Mouse (Mus musculus): ENCODE results near the gene Vegfb. TPM values are rescaled to one million over a fixed set of nuclear protein-coding genes. Genes with fewer than 3 reads are reported as not detected.

Vegfb gene
- polyA plus RNA-seq, 1 experiment from 2014 or later: 37.3 TPM

- H3K4me1 ChIP-seq (ENCODE audit: insufficient read depth, low read length): no peaks in the 10 kb centered on the region
- no peak overlapping the region for H3K27ac ChIP-seq (ENCODE audit: low read length)
- 71% methylated on average over 4 of the region's 4 CpGs for WGBS
- H3K4me3 ChIP-seq (ENCODE audit: low read length): no peak overlapping the region
- H3K9me3 ChIP-seq (ENCODE audit: low read length): no peaks in the 10 kb centered on the region
- H3K9ac ChIP-seq (replicated peaks; ENCODE audit: low read length): no peak overlapping the region
- H3K4me2 ChIP-seq (replicated peaks; ENCODE audit: low read depth, low read length): no peak overlapping the region
- no peak for ATAC-seq (ENCODE audit: low FRiP score, low TSS enrichment)
- no peaks in the 10 kb centered on the region for H3K27me3 ChIP-seq (ENCODE audit: insufficient read depth, low read length)
- H3K36me3 ChIP-seq (ENCODE audit: insufficient read depth, low read length): no peaks in the 10 kb centered on the region
Observed at GRCm38 (mm10) chr19:7012426-7012825, 25.0 kb upstream of the Vegfb start.

- no peak overlapping the region for H3K4me3 ChIP-seq (ENCODE audit: low read length)
- WGBS: 82% methylated on average over 9 of the region's 9 CpGs
- H3K4me2 ChIP-seq (replicated peaks; ENCODE audit: low read depth, low read length): no peak overlapping the region
- no peaks in the 10 kb centered on the region for H3K4me1 ChIP-seq (ENCODE audit: insufficient read depth, low read length)
- H3K9ac ChIP-seq (replicated peaks; ENCODE audit: low read length): no peak overlapping the region
- no peaks in the 10 kb centered on the region for H3K27me3 ChIP-seq (ENCODE audit: insufficient read depth, low read length)
- H3K27ac ChIP-seq (ENCODE audit: low read length): 0 out of 2 replicates have a peak overlapping the region, but pooled peaks have one; percentile 14
- no peaks in the 10 kb centered on the region for H3K36me3 ChIP-seq (ENCODE audit: insufficient read depth, low read length)
- no peak for ATAC-seq (ENCODE audit: low FRiP score, low TSS enrichment)
- H3K9me3 ChIP-seq (ENCODE audit: low read length): no peaks in the 10 kb centered on the region
Observed at GRCm38 (mm10) chr19:7006892-7007593, 19.6 kb upstream of the Vegfb start.

GRCm38 (mm10) chr19:6999360-7000063 lies 12.1 kb upstream of the Vegfb start:
- Histone ChIP-seq H3K9ac (replicated peaks; ENCODE audit: low read length) (no peak overlapping the region), H3K27ac (ENCODE audit: low read length) (no peak overlapping the region), H3K27me3 (ENCODE audit: insufficient read depth, low read length) (no peaks in the 10 kb centered on the region), H3K4me3 (ENCODE audit: low read length) (no peak overlapping the region), H3K4me2 (replicated peaks; ENCODE audit: low read depth, low read length) (no peak overlapping the region), H3K36me3 (ENCODE audit: insufficient read depth, low read length) (peaks cover 17% of the 10 kb centered on the region), H3K4me1 (ENCODE audit: insufficient read depth, low read length) (peaks cover 19% of the 10 kb centered on the region), H3K9me3 (ENCODE audit: low read length) (no peaks in the 10 kb centered on the region)
- ATAC-seq (ENCODE audit: low FRiP score, low TSS enrichment): no peak
- WGBS: 94% methylated on average over 19 of the region's 19 CpGs

GRCm38 (mm10) chr19:6997721-6998290 lies 10.4 kb upstream of the Vegfb start:
- WGBS: 81% methylated on average over 9 of the region's 9 CpGs
- H3K27me3 ChIP-seq (ENCODE audit: insufficient read depth, low read length): no peaks in the 10 kb centered on the region
- no peaks in the 10 kb centered on the region for H3K9me3 ChIP-seq (ENCODE audit: low read length)
- H3K4me3 ChIP-seq (ENCODE audit: low read length): no peak overlapping the region
- no peak overlapping the region for H3K27ac ChIP-seq (ENCODE audit: low read length)
- H3K36me3 ChIP-seq (ENCODE audit: insufficient read depth, low read length): peaks cover 17% of the 10 kb centered on the region
- no peak overlapping the region for H3K9ac ChIP-seq (replicated peaks; ENCODE audit: low read length)
- H3K4me1 ChIP-seq (ENCODE audit: insufficient read depth, low read length): peaks cover 28% of the 10 kb centered on the region
- H3K4me2 ChIP-seq (replicated peaks; ENCODE audit: low read depth, low read length): no peak overlapping the region
- ATAC-seq (ENCODE audit: low FRiP score, low TSS enrichment): no peak

- ATAC-seq (ENCODE audit: low FRiP score, low TSS enrichment): peak; percentile 83
- WGBS: under 1% methylated on average over 23 of the region's 24 CpGs
- Histone ChIP-seq H3K27ac (ENCODE audit: low read length) (peak within 1 kb of the TSS; percentile 77), H3K9me3 (ENCODE audit: low read length) (no peaks in the 10 kb centered on the region), H3K4me3 (ENCODE audit: low read length) (peak within 1 kb of the TSS; percentile 67), H3K27me3 (ENCODE audit: insufficient read depth, low read length) (no peaks in the 10 kb centered on the region), H3K36me3 (ENCODE audit: insufficient read depth, low read length) (peaks cover 17% of the 10 kb centered on the region), H3K9ac (replicated peaks; ENCODE audit: low read length) (peak within 1 kb of the TSS; percentile 86), H3K4me1 (ENCODE audit: insufficient read depth, low read length) (peaks cover 35% of the 10 kb centered on the region), H3K4me2 (replicated peaks; ENCODE audit: low read depth, low read length) (peak within 1 kb of the TSS; percentile 90)
Observed at GRCm38 (mm10) chr19:6996006-6996405, 8.6 kb upstream of the Vegfb start, which contains the start of the genes Nudt22 and Trpt1. Nudt22 (minus strand) TSS chr19:6996117. Trpt1 (plus strand) TSS chr19:6996131.

GRCm38 (mm10) chr19:6995255-6995991 lies 8.0 kb upstream of the Vegfb start:
- H3K36me3 ChIP-seq (ENCODE audit: insufficient read depth, low read length): peaks cover 16% of the 10 kb centered on the region
- peaks cover 35% of the 10 kb centered on the region for H3K4me1 ChIP-seq (ENCODE audit: insufficient read depth, low read length)
- peak overlapping the region; percentile 90 for H3K4me2 ChIP-seq (replicated peaks; ENCODE audit: low read depth, low read length)
- 45% methylated on average over 21 of the region's 21 CpGs for whole genome bisulfite sequencing
- H3K27me3 ChIP-seq (ENCODE audit: insufficient read depth, low read length): no peaks in the 10 kb centered on the region
- peak overlapping the region; percentile 35 for H3K27ac ChIP-seq (ENCODE audit: low read length)
- peak overlapping the region; percentile 86 for H3K9ac ChIP-seq (replicated peaks; ENCODE audit: low read length)
- no peaks in the 10 kb centered on the region for H3K9me3 ChIP-seq (ENCODE audit: low read length)
- no peak for ATAC-seq (ENCODE audit: low FRiP score, low TSS enrichment)
- peak overlapping the region; percentile 67 for H3K4me3 ChIP-seq (ENCODE audit: low read length)

GRCm38 (mm10) chr19:6994489-6994888 lies 7.0 kb upstream of the Vegfb start:
- H3K9me3 ChIP-seq (ENCODE audit: low read length): no peaks in the 10 kb centered on the region
- H3K27ac ChIP-seq (ENCODE audit: low read length): peak overlapping the region; percentile 7; the same call in 1 of the 2 replicates
- peak overlapping the region; percentile 46 for H3K9ac ChIP-seq (replicated peaks; ENCODE audit: low read length)
- no peak for ATAC-seq (ENCODE audit: low FRiP score, low TSS enrichment)
- H3K36me3 ChIP-seq (ENCODE audit: insufficient read depth, low read length): peaks cover 7% of the 10 kb centered on the region
- H3K4me2 ChIP-seq (replicated peaks; ENCODE audit: low read depth, low read length): peak overlapping the region; percentile 90
- H3K4me1 ChIP-seq (ENCODE audit: insufficient read depth, low read length): peaks cover 35% of the 10 kb centered on the region
- H3K27me3 ChIP-seq (ENCODE audit: insufficient read depth, low read length): no peaks in the 10 kb centered on the region
- WGBS: 69% methylated on average over 8 of the region's 8 CpGs
- 0 out of 2 replicates have a peak overlapping the region, but pooled peaks have one; percentile 67 for H3K4me3 ChIP-seq (ENCODE audit: low read length)

GRCm38 (mm10) chr19:6994002-6994401 lies 6.6 kb upstream of the Vegfb start:
- no peaks in the 10 kb centered on the region for H3K9me3 ChIP-seq (ENCODE audit: low read length)
- H3K9ac ChIP-seq (replicated peaks; ENCODE audit: low read length): no peak overlapping the region
- no peaks in the 10 kb centered on the region for H3K27me3 ChIP-seq (ENCODE audit: insufficient read depth, low read length)
- H3K27ac ChIP-seq (ENCODE audit: low read length): no peak overlapping the region
- ATAC-seq (ENCODE audit: low FRiP score, low TSS enrichment): no peak
- peaks cover 35% of the 10 kb centered on the region for H3K4me1 ChIP-seq (ENCODE audit: insufficient read depth, low read length)
- H3K4me3 ChIP-seq (ENCODE audit: low read length): no peak overlapping the region
- H3K36me3 ChIP-seq (ENCODE audit: insufficient read depth, low read length): peaks cover 6% of the 10 kb centered on the region
- 85% methylated on average over 8 of the region's 8 CpGs for WGBS
- H3K4me2 ChIP-seq (replicated peaks; ENCODE audit: low read depth, low read length): no peak overlapping the region

- no peak for ATAC-seq (ENCODE audit: low FRiP score, low TSS enrichment)
- Histone ChIP-seq H3K4me2 (replicated peaks; ENCODE audit: low read depth, low read length) (peak overlapping the region; percentile 99), H3K4me1 (ENCODE audit: insufficient read depth, low read length) (peaks cover 37% of the 10 kb centered on the region), H3K4me3 (ENCODE audit: low read length) (peak overlapping the region; percentile 67), H3K27me3 (ENCODE audit: insufficient read depth, low read length) (no peaks in the 10 kb centered on the region), H3K36me3 (ENCODE audit: insufficient read depth, low read length) (peaks cover 3% of the 10 kb centered on the region; the same call in 1 of the 2 replicates), H3K9me3 (ENCODE audit: low read length) (no peaks in the 10 kb centered on the region), H3K9ac (replicated peaks; ENCODE audit: low read length) (peak overlapping the region; percentile 61), H3K27ac (ENCODE audit: low read length) (peak overlapping the region; percentile 52; the same call in 1 of the 2 replicates)
- WGBS: 58% methylated on average over 14 of the region's 14 CpGs
Observed at GRCm38 (mm10) chr19:6993011-6993770, 5.7 kb upstream of the Vegfb start.

All from kidney, embryonic 16.5 days (tissue).